Mouse (Mus musculus) naive thymus-derived CD4-positive, alpha-beta T cell, adult 5 months (primary cell): ENCODE results near the gene Pate2. TPM values are rescaled to one million over a fixed set of nuclear protein-coding genes. Genes with fewer than 3 reads are reported as not detected.

Experiments
- polyA plus RNA-seq: library from polyadenylated mRNA; unstranded; fragments of 100-300 nt; shearing (Covaris generic); gene quantifications from one replicate; pipeline ENCODE4 v1.2.1, GENCODE M21; 2017

Gene Pate2
- 0.42 TPM for polyA plus RNA-seq

GRCm38 (mm10) chr9:35569571-35570534, at the start of gene Pate2, which contains the start of gene Hyls1:
Gene Pate2, plus strand, starts transcription at chr9:35570284.
Gene Hyls1, minus strand, starts transcription at chr9:35570398.

GRCm38 (mm10) chr9:35558257-35559008, 11.7 kb upstream of the Pate2 start, which contains the start of the genes Ddx25 and Pus3:
Gene Ddx25, minus strand, starts transcription at chr9:35558528.
Gene Pus3, plus strand, starts transcription at chr9:35558595.

DNA sequence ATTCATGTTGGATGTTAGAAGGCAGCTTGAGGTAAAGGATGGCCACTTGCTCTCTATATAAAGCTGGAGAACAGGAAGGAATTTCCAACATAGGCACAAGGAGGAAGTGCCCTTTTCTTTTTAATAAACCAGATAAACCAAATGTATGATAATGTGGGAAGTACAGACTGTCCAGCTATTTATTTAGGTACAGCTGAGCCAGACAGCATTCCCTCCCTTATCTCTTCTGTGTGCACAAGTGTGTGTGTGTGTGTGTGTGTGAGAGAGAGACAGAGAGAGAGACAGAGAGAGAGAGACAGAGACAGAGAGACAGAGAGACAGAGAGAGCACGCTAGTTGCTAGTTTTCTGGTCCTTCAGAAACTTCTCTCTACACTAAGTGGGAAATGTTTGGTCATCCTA, 41.8 kb downstream of the Pate2 start, which contains the start of gene Pate4:
Gene Pate4 (minus strand): TSS at position 101 of the 400 bp plus-strand sequence.

DNA sequence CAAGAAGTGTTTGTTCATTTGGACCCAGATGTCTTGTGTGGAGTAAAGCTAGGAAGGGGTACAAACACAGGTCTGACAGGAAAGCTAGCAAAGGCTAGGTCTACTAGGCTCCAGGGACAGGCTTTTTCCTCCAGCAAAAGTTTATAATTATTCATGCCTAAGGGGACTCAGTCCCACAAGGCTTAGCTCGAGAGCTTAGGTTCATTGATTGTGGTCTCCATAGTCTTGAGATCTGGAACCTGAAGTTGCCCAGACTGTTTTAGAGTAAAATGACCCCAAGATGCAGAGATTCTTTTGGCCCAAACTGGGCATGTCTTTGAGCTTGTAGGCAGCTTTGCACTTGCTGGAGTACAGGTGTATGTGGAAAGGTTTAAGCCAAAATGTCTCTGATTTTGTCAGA, 78.0 kb downstream of the Pate2 start, which contains the start of gene Pate3:
Gene Pate3 (minus strand): TSS at position 101 of the 400 bp plus-strand sequence.

DNA sequence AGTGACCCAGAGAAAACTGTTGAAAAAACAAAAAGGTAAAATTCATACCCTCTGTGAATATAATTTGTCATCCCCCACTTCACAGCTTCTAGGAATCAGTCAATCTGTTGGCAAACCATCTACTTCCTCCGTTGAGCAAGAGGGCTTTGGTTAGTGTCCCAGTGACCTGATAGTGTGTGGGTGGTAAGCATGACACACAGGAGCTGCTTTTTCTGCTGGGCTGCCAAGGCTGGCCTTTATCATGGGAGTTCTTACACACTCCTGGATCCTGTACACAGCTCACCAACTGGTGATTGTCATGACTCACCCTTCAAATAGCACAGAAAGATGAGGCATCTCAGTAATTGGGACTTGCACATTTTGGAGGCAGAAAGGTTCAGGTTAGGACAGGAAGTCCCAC, 116.9 kb downstream of the Pate2 start, which contains the start of gene Pate1:
Gene Pate1 (minus strand): TSS at position 378 of the 400 bp plus-strand sequence.

Other genes with a start within 250 kb of the Pate2 start
- gene Cdon, start 149.2 kb upstream of the Pate2 start, polyA plus RNA-seq, result 11.9 TPM
- gene Gm1113, start 52.0 kb upstream of the Pate2 start, polyA plus RNA-seq, result not detected
- gene Ddx25, start 11.8 kb upstream of the Pate2 start, polyA plus RNA-seq, result 0.06 TPM
- 30.1 TPM for gene Pus3, start 11.7 kb upstream of the Pate2 start, polyA plus RNA-seq
- gene Hyls1, start 114 bp downstream of the Pate2 start, polyA plus RNA-seq, result 11.6 TPM
- gene Pate4, start 41.7 kb downstream of the Pate2 start, polyA plus RNA-seq, result not detected
- not detected for gene Pate3, start 77.9 kb downstream of the Pate2 start, polyA plus RNA-seq
- gene Pate1, start 117.1 kb downstream of the Pate2 start, polyA plus RNA-seq, result 0.34 TPM
- not detected for gene Gm17677, start 170.8 kb downstream of the Pate2 start, polyA plus RNA-seq
- gene Gm17727, start 207.8 kb downstream of the Pate2 start, polyA plus RNA-seq, result not detected
- gene Gm27235, start 219.8 kb downstream of the Pate2 start, polyA plus RNA-seq, result not detected
- not detected for gene D730048I06Rik, start 219.8 kb downstream of the Pate2 start, polyA plus RNA-seq